Mouse (Mus musculus) heart, embryonic 14.5 days (tissue): Measurements from ENCODE around the gene Gm10160. TPM values are rescaled to one million over a fixed set of nuclear protein-coding genes. Genes with fewer than 3 reads are reported as not detected.
A peak's percentile ranks its signal among the peaks of the same experiment; 100 is the strongest.

Experiments
- ATAC-seq: fragments of 200-750 bp; cut with Nextera tagmentation; 2 replicates; pipeline ENCODE4 v1.8.0; 2017; ENCODE audit warnings: low read depth, moderate TSS enrichment; ENCODE audit not compliant: insufficient number of reproducible peaks, insufficient read depth, low FRiP score
- H3K27ac ChIP-seq, 2 experiments: fragments of 200-500 bp in 1 of 2; fragments of 300-500 bp in 1 of 2; sonication (generic) in 1 of 2; replicated peaks in 1 of 2; 2 replicates each; pipeline ENCODE4 v1.5.1; 2012 to 2014; ENCODE audit warnings: low read depth in 2 of 2, low read length in 2 of 2, control low read depth in 1 of 2, mild to moderate bottlenecking in 1 of 2, mixed read lengths in 1 of 2; ENCODE audit not compliant: control insufficient read depth in 1 of 2, insufficient read depth in 1 of 2
- H3K27me3 ChIP-seq: fragments of 300-500 bp; sonication (generic); 2 replicates; pipeline ENCODE4 v1.6.1; 2014; ENCODE audit warnings: mild to moderate bottlenecking, low read length, control low read depth; ENCODE audit not compliant: control insufficient read depth, insufficient read depth
- H3K36me3 ChIP-seq: fragments of 300-500 bp; sonication (generic); 2 replicates; pipeline ENCODE4 v1.6.1; 2014; ENCODE audit warnings: mild to moderate bottlenecking, control low read depth, low read length, mixed read lengths; ENCODE audit not compliant: control insufficient read depth, insufficient read depth
- H3K4me1 ChIP-seq, 2 experiments: fragments of 200-500 bp in 1 of 2; fragments of 300-500 bp in 1 of 2; sonication (generic) in 1 of 2; 2 replicates each; pipeline ENCODE4 v1.6.1; 2012 to 2014; ENCODE audit warnings: low read length in 2 of 2, control low read depth in 1 of 2, mixed read lengths in 1 of 2; ENCODE audit not compliant: control insufficient read depth in 2 of 2, insufficient read depth in 2 of 2
- H3K4me2 ChIP-seq: fragments of 300-500 bp; sonication (generic); 2 replicates; pipeline ENCODE4 v1.6.1; 2014; ENCODE audit warnings: mild to moderate bottlenecking, low read length
- H3K4me3 ChIP-seq, 2 experiments: fragments of 200-500 bp in 1 of 2; fragments of 300-500 bp in 1 of 2; sonication (generic) in 1 of 2; 2 replicates each; pipeline ENCODE4 v1.5.1; 2012 to 2014; ENCODE audit warnings: low read length in 2 of 2, mild to moderate bottlenecking in 2 of 2, control low read depth in 1 of 2, low read depth in 1 of 2, moderate library complexity in 1 of 2; ENCODE audit not compliant: control insufficient read depth in 1 of 2, insufficient read depth in 1 of 2
- H3K9ac ChIP-seq: fragments of 300-500 bp; sonication (generic); 2 replicates; pipeline ENCODE4 v1.6.1; 2014; ENCODE audit warnings: mild to moderate bottlenecking, low read length
- H3K9me3 ChIP-seq: fragments of 300-500 bp; sonication (generic); 2 replicates; pipeline ENCODE4 v1.6.1; 2016; ENCODE audit warnings: low read length, control low read depth; ENCODE audit not compliant: control insufficient read depth
- WGBS: fragments of 180-500 bp; shearing (Covaris S2); extraction: QIAGEN DNeasy Blood & Tissue Kit; methylation state at CpG from one replicate; pipeline ENCODE4 v1.1.7; 2014; 5-methylcytosine and 5-hydroxymethylcytosine counted together
- polyA plus RNA-seq: library from polyadenylated mRNA; unstranded; fragments of >200 nt; fragmentation: Nextera tagmentation; extraction: Ambion mirVana; gene quantifications from 2 replicates; pipeline ENCODE4 v1.2.1, GENCODE M21; 2014

Gene Gm10160
- not detected in 2 replicates for polyA plus RNA-seq

GRCm38 (mm10) chr7:81855694-81856093 lies at the start of gene Gm10160:
Gene Gm10160 (minus strand): TSS chr7:81855794.
- peak within 1 kb of the TSS; percentile 52 to 79 for H3K27ac ChIP-seq
- peak within 1 kb of the TSS in 1 of 2 experiments; percentile 17; a peak in 2 of 4 replicates for H3K4me3 ChIP-seq
- 0 out of 2 replicates have a peak within 1 kb of the TSS, but pooled peaks have one; percentile 13 for H3K9ac ChIP-seq
- no peaks in the 10 kb centered on the region for H3K27me3 ChIP-seq
- ATAC-seq = no peak
- peaks cover 16 to 28% of the 10 kb centered on the region in 2 experiments for H3K4me1 ChIP-seq
- peak within 1 kb of the TSS; percentile 57 for H3K4me2 ChIP-seq
- H3K9me3 ChIP-seq = no peaks in the 10 kb centered on the region
- 88% methylated on average over 1 of the region's 1 CpGs for WGBS
- no peaks in the 10 kb centered on the region for H3K36me3 ChIP-seq

DNA sequence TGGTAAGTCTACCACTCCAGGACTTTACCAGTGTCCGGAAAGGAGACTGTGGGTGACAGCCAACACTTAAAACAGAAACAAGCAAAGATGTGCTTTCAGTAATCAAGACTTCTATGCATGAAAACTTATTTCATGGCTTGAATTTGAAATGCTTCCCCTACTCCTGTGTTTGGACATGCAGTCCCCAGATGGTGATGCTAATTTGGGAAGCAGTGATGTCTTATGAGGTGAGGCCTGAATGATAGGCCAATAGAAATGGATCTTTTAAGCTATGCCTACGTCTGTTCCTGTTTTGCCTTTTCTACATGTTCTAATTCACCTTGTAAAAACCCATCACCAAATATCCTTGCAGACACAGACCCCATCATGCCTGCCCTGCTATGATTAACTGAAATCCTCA lies 49.3 kb upstream of the Gm10160 start:
- H3K27me3 ChIP-seq = no peaks in the 10 kb centered on the region
- no peak overlapping the region for H3K4me2 ChIP-seq
- H3K9ac ChIP-seq = no peak overlapping the region
- no peaks in the 10 kb centered on the region for H3K36me3 ChIP-seq
- no peaks in the 10 kb centered on the region for H3K4me1 ChIP-seq
- no peak overlapping the region for H3K27ac ChIP-seq
- H3K9me3 ChIP-seq = no peaks in the 10 kb centered on the region
- no peak overlapping the region for H3K4me3 ChIP-seq
- WGBS = 79% methylated on average over 2 of the region's 2 CpGs
- ATAC-seq = no peak

- Histone ChIP-seq H3K27me3 (no peaks in the 10 kb centered on the region), H3K4me2 (no peak overlapping the region), H3K4me1 (no peaks in the 10 kb centered on the region), H3K4me3 (no peak overlapping the region), H3K36me3 (peaks cover 2% of the 10 kb centered on the region; the same call in 1 of the 2 replicates), H3K9me3 (no peaks in the 10 kb centered on the region), H3K9ac (no peak overlapping the region), H3K27ac (no peak overlapping the region)
- no peak for ATAC-seq
- 67% methylated on average over 4 of the region's 4 CpGs for WGBS
These were observed 48.5 kb upstream of the Gm10160 start for GRCm38 (mm10) chr7:81904094-81904493.

DNA sequence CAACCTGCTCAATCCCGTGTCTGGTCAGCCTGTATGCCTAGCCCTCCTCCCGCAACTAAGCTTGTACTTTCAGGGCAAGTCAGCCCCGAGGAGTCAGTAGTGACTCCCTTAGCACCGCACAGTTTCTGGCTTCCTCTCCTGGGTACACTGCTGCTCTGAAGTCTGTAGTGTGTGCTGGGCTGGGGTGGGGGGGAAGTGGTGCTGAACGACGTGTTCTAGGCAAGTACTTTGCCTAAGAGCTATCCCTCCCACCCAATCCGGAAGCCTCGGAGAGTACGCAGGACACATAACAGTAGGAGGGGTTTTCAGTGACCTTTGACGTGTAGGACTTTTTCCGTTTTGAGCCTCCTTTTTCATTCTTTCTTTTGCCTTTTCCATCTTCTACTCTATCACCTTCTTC lies 43.8 kb upstream of the Gm10160 start:
- H3K9me3 ChIP-seq = no peaks in the 10 kb centered on the region
- WGBS = 66% methylated on average over 11 of the region's 11 CpGs
- H3K4me2 ChIP-seq = no peak overlapping the region
- no peaks in the 10 kb centered on the region for H3K27me3 ChIP-seq
- H3K9ac ChIP-seq = no peak overlapping the region
- H3K27ac ChIP-seq = no peak overlapping the region
- H3K4me3 ChIP-seq = no peak overlapping the region
- ATAC-seq = no peak
- H3K4me1 ChIP-seq = no peaks in the 10 kb centered on the region
- H3K36me3 ChIP-seq = peaks cover 10% of the 10 kb centered on the region; the same call in 1 of the 2 replicates

DNA sequence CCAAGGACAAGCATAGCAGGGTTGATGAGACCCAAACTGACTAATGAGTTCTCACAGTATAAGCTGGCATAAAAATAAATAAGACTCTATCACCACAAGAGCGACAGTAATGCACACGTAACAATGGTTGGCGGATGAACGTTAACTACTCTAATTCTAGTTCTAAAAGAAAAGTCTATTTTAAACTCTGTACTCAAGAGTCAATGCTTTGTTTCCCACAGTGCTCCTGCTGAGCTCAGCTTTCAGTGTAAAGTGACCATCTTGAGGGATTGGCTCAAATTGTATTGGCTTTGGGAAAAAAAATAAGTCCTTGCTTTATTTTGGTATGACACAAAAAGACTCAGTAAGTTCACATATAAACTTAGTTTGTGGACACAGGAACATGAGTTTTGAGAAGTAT lies 29.5 kb upstream of the Gm10160 start:
- Histone ChIP-seq H3K27me3 (no peaks in the 10 kb centered on the region), H3K9me3 (no peaks in the 10 kb centered on the region), H3K4me1 (no peaks in the 10 kb centered on the region), H3K4me3 (no peak overlapping the region), H3K4me2 (no peak overlapping the region), H3K9ac (no peak overlapping the region), H3K27ac (no peak overlapping the region), H3K36me3 (peaks cover 30% of the 10 kb centered on the region)
- ATAC-seq = no peak
- WGBS = 72% methylated on average over 4 of the region's 4 CpGs

DNA sequence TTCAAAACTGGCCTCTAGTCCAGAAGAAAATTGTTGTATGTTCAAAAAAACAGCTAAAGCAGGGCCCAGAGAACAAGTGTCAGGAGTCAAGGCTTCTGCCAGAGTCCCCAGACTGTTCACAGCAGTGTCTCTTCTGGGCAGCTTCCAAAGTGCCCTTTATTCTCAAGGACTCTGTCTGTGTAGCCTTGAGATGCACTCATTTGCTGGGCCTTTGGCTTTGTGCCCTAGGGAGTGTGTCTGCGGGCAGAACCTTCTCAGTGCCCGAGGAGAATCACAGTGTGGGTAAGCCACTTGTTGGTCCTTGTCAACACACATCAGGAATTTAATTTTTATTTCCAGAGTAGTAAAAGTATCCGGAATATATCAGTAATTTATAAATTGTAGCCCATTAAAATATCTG lies 26.0 kb upstream of the Gm10160 start:
- Histone ChIP-seq H3K4me1 (no peaks in the 10 kb centered on the region), H3K27ac (no peak overlapping the region), H3K27me3 (no peaks in the 10 kb centered on the region), H3K4me3 (no peak overlapping the region), H3K4me2 (no peak overlapping the region), H3K36me3 (peaks cover 27% of the 10 kb centered on the region), H3K9me3 (no peaks in the 10 kb centered on the region), H3K9ac (no peak overlapping the region)
- WGBS = 66% methylated on average over 3 of the region's 3 CpGs
- ATAC-seq = no peak

DNA sequence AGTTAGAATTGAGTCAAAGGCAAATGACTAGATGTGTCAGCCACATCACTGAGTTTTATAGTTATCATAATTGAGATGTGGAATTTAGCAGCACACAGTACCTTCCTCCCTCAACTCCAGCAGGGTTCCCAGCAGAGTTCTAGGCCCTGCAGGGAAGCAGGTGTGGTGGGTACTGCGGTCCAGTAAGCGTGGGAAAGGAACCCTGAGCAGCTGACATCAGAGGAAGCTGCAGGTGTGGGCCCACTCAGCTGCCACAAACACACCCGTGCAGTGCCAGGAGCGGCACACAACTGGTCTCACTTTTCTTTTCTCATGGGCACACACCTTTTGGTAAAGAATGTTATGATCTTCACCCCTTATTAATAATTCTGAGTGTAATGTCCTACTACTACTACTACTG lies 25.2 kb upstream of the Gm10160 start:
- H3K27me3 ChIP-seq = no peaks in the 10 kb centered on the region
- H3K9me3 ChIP-seq = no peaks in the 10 kb centered on the region
- ATAC-seq = no peak
- no peak overlapping the region for H3K4me3 ChIP-seq
- H3K36me3 ChIP-seq = peaks cover 20% of the 10 kb centered on the region
- no peak overlapping the region for H3K27ac ChIP-seq
- WGBS = 83% methylated on average over 4 of the region's 4 CpGs
- no peaks in the 10 kb centered on the region for H3K4me1 ChIP-seq
- H3K4me2 ChIP-seq = no peak overlapping the region
- no peak overlapping the region for H3K9ac ChIP-seq

DNA sequence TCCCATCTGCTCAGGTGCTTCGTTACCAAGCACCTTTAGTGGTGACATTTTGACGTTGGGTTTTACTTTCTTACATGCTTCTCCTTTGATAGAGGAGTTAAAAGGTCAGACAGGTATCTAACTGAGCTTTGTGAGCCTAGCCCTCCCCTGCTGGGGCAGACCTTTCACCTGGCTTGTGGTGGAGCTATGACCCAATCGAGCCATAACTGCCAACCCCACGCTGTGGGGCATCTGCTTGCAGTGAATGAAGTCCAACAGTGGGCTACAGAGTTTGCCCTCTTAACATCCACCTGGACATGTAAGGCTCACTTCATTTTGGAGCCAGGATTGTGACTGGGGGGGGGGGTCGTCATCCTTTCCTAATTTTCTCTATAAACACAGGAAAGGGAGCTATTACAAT lies 24.7 kb upstream of the Gm10160 start:
- no peak overlapping the region for H3K27ac ChIP-seq
- peaks cover 0 to 4% of the 10 kb centered on the region in 2 experiments; a peak in 2 of 4 replicates for H3K4me1 ChIP-seq
- ATAC-seq = no peak
- no peak overlapping the region for H3K9ac ChIP-seq
- peaks cover 15% of the 10 kb centered on the region; the same call in 1 of the 2 replicates for H3K36me3 ChIP-seq
- no peaks in the 10 kb centered on the region for H3K9me3 ChIP-seq
- H3K27me3 ChIP-seq = no peaks in the 10 kb centered on the region
- 83% methylated on average over 5 of the region's 5 CpGs for WGBS
- H3K4me2 ChIP-seq = no peak overlapping the region
- H3K4me3 ChIP-seq = no peak overlapping the region
